Mouse (Mus musculus): ENCODE data around the gene Cacna2d3.

DNA sequence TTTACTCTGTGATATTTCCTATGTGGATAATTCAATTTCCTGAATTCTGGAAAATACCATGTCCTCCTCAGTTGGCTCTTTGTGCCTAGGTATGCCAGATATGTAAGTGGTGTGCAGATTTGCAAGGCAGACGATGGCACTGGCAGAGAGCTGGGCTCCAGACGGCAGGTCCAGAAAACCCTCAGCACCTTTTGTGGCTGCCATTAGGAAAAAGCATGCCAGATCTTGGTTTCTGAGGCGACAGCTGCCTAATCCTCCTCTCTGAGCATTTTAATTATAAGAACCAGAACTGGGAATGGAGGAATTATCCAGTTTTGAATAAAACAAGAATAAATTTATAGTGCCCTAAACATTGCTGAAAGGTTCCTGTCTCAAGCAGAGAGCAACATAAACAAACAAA, 767.1 kb downstream of the Cacna2d3 start:
- TF ChIP-seq CTCF (IDR thresholded peaks at IDR 0.05) (no peak), POLR2A (IDR thresholded peaks at IDR 0.05; ENCODE audit: insufficient read depth, low read depth, low read length) (no peak), EP300 (IDR thresholded peaks at IDR 0.05; ENCODE audit: insufficient read depth, low read depth, low read length) (no peak)
